Mouse (Mus musculus) MEL (cell line): ENCODE data around the gene Kndc1. TPM values are rescaled to one million over a fixed set of nuclear protein-coding genes. Genes with fewer than 3 reads are reported as not detected.

Source experiments
- DNase-seq: peaks from one replicate; pipeline ENCODE4 v3.0.0; 2011; ENCODE audit warnings: low read depth, low spot score
- H3K27ac ChIP-seq: 2 replicates; pipeline ENCODE4 v1.5.1; 2012; ENCODE audit warnings: low read depth, mild to moderate bottlenecking, control low read depth, low read length, moderate library complexity; ENCODE audit not compliant: control insufficient read depth
- H3K27me3 ChIP-seq, 2 experiments: fragments of 150-350 bp in 1 of 2; sonication (generic) in 1 of 2; 2 replicates each; pipeline ENCODE4 v1.6.1; 2012; ENCODE audit warnings: low read length in 2 of 2, mild to moderate bottlenecking in 2 of 2, improper control_type of control experiment in 1 of 2, moderate library complexity in 1 of 2; ENCODE audit not compliant: insufficient read depth in 2 of 2, control insufficient read depth in 1 of 2
- H3K36me3 ChIP-seq, 2 experiments: 2 replicates each; pipeline ENCODE4 v1.6.1; 2012 to 2014; ENCODE audit warnings: low read length in 2 of 2, improper control_type of control experiment in 1 of 2, inconsistent platforms in 1 of 2, mild to moderate bottlenecking in 1 of 2; ENCODE audit not compliant: insufficient read depth in 2 of 2, control insufficient read depth in 1 of 2
- H3K4me1 ChIP-seq, 2 experiments: fragments of 150-350 bp in 1 of 2; sonication (generic) in 1 of 2; 2 replicates each; pipeline ENCODE4 v1.6.1; 2012; ENCODE audit warnings: low read length in 2 of 2, improper control_type of control experiment in 1 of 2, mild to moderate bottlenecking in 1 of 2; ENCODE audit not compliant: insufficient read depth in 2 of 2, control insufficient read depth in 1 of 2
- H3K4me3 ChIP-seq, 2 experiments: fragments of 150-350 bp in 1 of 2; sonication (generic) in 1 of 2; 2 replicates each; pipeline ENCODE4 v1.5.1; 2012; ENCODE audit warnings: low read depth in 2 of 2, low read length in 2 of 2, mild to moderate bottlenecking in 2 of 2, moderate library complexity in 2 of 2, control low read depth in 1 of 2, improper control_type of control experiment in 1 of 2; ENCODE audit not compliant: control insufficient read depth in 1 of 2, insufficient read depth in 1 of 2
- H3K79me2 ChIP-seq: 2 replicates; pipeline ENCODE4 v1.6.1; 2012; ENCODE audit warnings: mild to moderate bottlenecking, low read length, moderate library complexity; ENCODE audit not compliant: control insufficient read depth, poor library complexity, insufficient read depth
- H3K9ac ChIP-seq: 2 replicates; pipeline ENCODE4 v1.6.1; 2012; ENCODE audit warnings: low read depth, mild to moderate bottlenecking, control low read depth, low read length, moderate library complexity; ENCODE audit not compliant: control insufficient read depth, poor library complexity, severe bottlenecking
- H3K9me3 ChIP-seq: fragments of 150-350 bp; sonication (generic); replicated peaks from 2 replicates; pipeline ENCODE4 v1.6.1; 2012; ENCODE audit warnings: mild to moderate bottlenecking, low read length, improper control_type of control experiment, moderate library complexity; ENCODE audit not compliant: insufficient read depth
- ELF1 ChIP-seq: IDR thresholded peaks from 2 replicates; pipeline ENCODE4 v1.6.1; 2014; ENCODE audit warnings: low read depth, mild to moderate bottlenecking, inconsistent platforms, low read length, improper control_type of control experiment, moderate library complexity
- EP300 ChIP-seq, 2 experiments: IDR thresholded peaks; 2 replicates each; pipeline ENCODE4 v1.6.1; 2011; ENCODE audit warnings: improper control_type of control experiment in 2 of 2, low read length in 2 of 2, low read depth in 1 of 2, mild to moderate bottlenecking in 1 of 2
- GATA1 ChIP-seq: IDR thresholded peaks from 2 replicates; pipeline ENCODE4 v1.6.1; 2011; ENCODE audit warnings: low read depth, low read length, improper control_type of control experiment
- MAZ ChIP-seq: IDR thresholded peaks from 2 replicates; pipeline ENCODE4 v1.6.1; 2012; ENCODE audit warnings: low read depth, mild to moderate bottlenecking, inconsistent platforms, low read length, improper control_type of control experiment
- MEF2A ChIP-seq: IDR thresholded peaks from 2 replicates; pipeline ENCODE4 v1.6.1; 2014; ENCODE audit warnings: low read depth, mild to moderate bottlenecking, inconsistent platforms, low read length, improper control_type of control experiment; ENCODE audit not compliant: poor library complexity, insufficient replicate concordance, severe bottlenecking; ENCODE audit errors: extremely low read depth
- NRF1 ChIP-seq: IDR thresholded peaks from 2 replicates; pipeline ENCODE4 v1.6.1; 2014; ENCODE audit warnings: low read depth, mild to moderate bottlenecking, inconsistent platforms, low read length, improper control_type of control experiment, moderate library complexity; ENCODE audit not compliant: poor library complexity, insufficient read depth, severe bottlenecking
- SIN3A ChIP-seq: IDR thresholded peaks from 2 replicates; pipeline ENCODE4 v1.6.1; 2012; ENCODE audit warnings: low read length, improper control_type of control experiment, inconsistent platforms
- TAL1 ChIP-seq: IDR thresholded peaks from 2 replicates; pipeline ENCODE4 v1.6.1; 2012; ENCODE audit warnings: mild to moderate bottlenecking, inconsistent platforms, low read length, moderate library complexity, mixed read lengths
- TBP ChIP-seq: IDR thresholded peaks from 2 replicates; pipeline ENCODE4 v1.8.0; 2011; ENCODE audit warnings: low read depth, low read length, improper control_type of control experiment
- UBTF ChIP-seq: IDR thresholded peaks from 2 replicates; pipeline ENCODE4 v1.6.1; 2012; ENCODE audit warnings: low read depth, mild to moderate bottlenecking, inconsistent platforms, low read length, improper control_type of control experiment, moderate library complexity, borderline replicate concordance; ENCODE audit not compliant: insufficient read depth
- ZC3H11A ChIP-seq: IDR thresholded peaks from 2 replicates; pipeline ENCODE4 v1.6.1; 2012; ENCODE audit warnings: low read depth, mild to moderate bottlenecking, inconsistent platforms, low read length, improper control_type of control experiment
- ZKSCAN1 ChIP-seq: IDR thresholded peaks from 2 replicates; pipeline ENCODE4 v1.6.1; 2012; ENCODE audit warnings: low read depth, mild to moderate bottlenecking, inconsistent platforms, low read length, improper control_type of control experiment, moderate library complexity
- ZMIZ1 ChIP-seq: IDR thresholded peaks from 2 replicates; pipeline ENCODE4 v1.6.1; 2012; ENCODE audit warnings: low read depth, mild to moderate bottlenecking, inconsistent platforms, low read length, improper control_type of control experiment, moderate library complexity
- ZNF384 ChIP-seq: IDR thresholded peaks from 2 replicates; pipeline ENCODE4 v1.6.1; 2012; ENCODE audit warnings: low read depth, mild to moderate bottlenecking, inconsistent platforms, low read length, improper control_type of control experiment
- polyA plus RNA-seq, 2 experiments: library from polyadenylated mRNA; stranded (reverse) in 1 of 2; unstranded in 1 of 2; fragments of >175 nt in 1 of 2; fragments of >200 nt in 1 of 2; gene quantifications; 2 replicates each; pipeline versions ENCODE4 v1.2.1 to v1.2.4; 2012; ENCODE audit warnings: low replicate concordance in 2 of 2, low read depth in 1 of 2; ENCODE audit not compliant: insufficient read length in 2 of 2, insufficient read depth in 1 of 2, missing spikeins in 1 of 2
- total RNA-seq: library from RNA; depleted of rRNA; stranded (reverse); fragments of 300-350 nt; gene quantifications from 2 replicates; pipeline ENCODE4 v1.2.3, GENCODE M21; 2012

Kndc1 gene
- total and polyA plus RNA-seq, 3 experiments: not detected

GRCm38 (mm10) chr7:139972923-139973331 lies 78.4 kb downstream of the Kndc1 start:
- TF ChIP-seq ZNF384: peak; percentile 62; the same call in 1 of the 2 replicates
- no peak for TF ChIP-seq SIN3A
- no peak for TF ChIP-seq ELF1
- TF ChIP-seq UBTF: 0 out of 2 replicates have a peak, but pooled peaks have one; percentile 80
- TF ChIP-seq NRF1: no peak
- TF ChIP-seq ZMIZ1: no peak
- no peak for TF ChIP-seq MEF2A
- no peak for TF ChIP-seq TAL1
- 0 out of 2 replicates have a peak, but pooled peaks have one; percentile 12 for TF ChIP-seq GATA1
- peak; percentile 96 for TF ChIP-seq TBP
- no peak for TF ChIP-seq ZC3H11A
- Histone ChIP-seq H3K4me1 (peaks cover 0 to 29% of the 10 kb centered on the region in 2 experiments; a peak in 3 of 4 replicates), H3K79me2 (no peaks in the 10 kb centered on the region), H3K4me3 (no peak overlapping the region), H3K9ac (no peak overlapping the region), H3K36me3 (peaks cover 0 to 14% of the 10 kb centered on the region in 2 experiments; a peak in 2 of 4 replicates), H3K27me3 (no peaks in the 10 kb centered on the region), H3K9me3 (no peaks in the 10 kb centered on the region), H3K27ac (peak overlapping the region; percentile 64; the same call in 1 of the 2 replicates)
- DNase-seq: peak; percentile 79

- Histone ChIP-seq H3K9ac (peak overlapping the region; percentile 38), H3K9me3 (no peaks in the 10 kb centered on the region), H3K4me3 (peak overlapping the region; percentile 21 to 22; a peak in 2 of 4 replicates), H3K79me2 (no peaks in the 10 kb centered on the region), H3K36me3 (peaks cover 0 to 16% of the 10 kb centered on the region in 2 experiments; a peak in 2 of 4 replicates), H3K4me1 (peaks cover 0 to 32% of the 10 kb centered on the region in 2 experiments; a peak in 3 of 4 replicates), H3K27ac (peak overlapping the region; percentile 66), H3K27me3 (no peaks in the 10 kb centered on the region)
- no peak for TF ChIP-seq UBTF
- peak; percentile 16 to 37; a peak in 3 of 4 replicates for TF ChIP-seq EP300 (IDR thresholded peaks at IDR 0.05; ENCODE audit: low read depth in 1 of 2, low read length in 2 of 2)
- peak; percentile 41; the same call in 1 of the 2 replicates for TF ChIP-seq GATA1
- no peak for TF ChIP-seq MAZ
- no peak for TF ChIP-seq ZKSCAN1
- 0 out of 2 replicates have a peak, but pooled peaks have one; percentile 32 for TF ChIP-seq TBP
- DNase-seq: peak; percentile 67
Observed at GRCm38 (mm10) chr7:139974307-139974706, 79.8 kb downstream of the Kndc1 start.
